Mouse (Mus musculus): ENCODE data around the gene Camkmt.

DNA sequence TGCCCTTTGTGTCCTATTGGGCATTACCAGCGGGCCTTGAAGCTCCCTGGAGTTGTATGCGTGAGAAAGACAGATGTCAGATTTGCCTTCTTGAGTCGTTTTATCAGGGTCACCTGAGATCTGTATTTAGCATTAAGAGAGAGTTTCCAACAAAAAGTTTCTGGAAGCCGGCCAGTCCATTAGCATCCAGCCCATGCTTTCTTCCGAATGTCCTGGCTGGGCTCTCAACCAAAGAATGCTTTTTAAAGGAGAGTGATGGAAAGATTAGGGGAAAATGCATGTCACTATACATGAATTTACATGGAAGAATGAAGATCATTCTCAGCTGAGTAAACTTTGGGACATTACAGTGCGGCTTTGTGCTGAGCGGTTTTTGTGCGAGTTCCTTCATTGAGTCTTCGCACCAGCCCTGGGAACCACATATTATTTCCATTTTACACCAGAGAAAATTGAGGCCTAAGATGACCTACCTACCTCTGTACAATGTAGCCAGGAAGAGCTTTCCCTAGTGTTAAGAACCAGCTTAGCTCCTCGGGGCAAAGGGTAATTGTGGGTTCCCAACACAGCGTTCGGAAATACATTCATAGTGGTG is 176.6 kb downstream of the Camkmt start:
- TF ChIP-seq CTCF (IDR thresholded peaks at IDR 0.05; ENCODE audit: extremely low read depth, insufficient read length, insufficient replicate concordance, low read depth, low read length) (no peak), POLR2A (IDR thresholded peaks at IDR 0.05; ENCODE audit: low read depth, low read length) (no peak)

Measured in small intestine, adult 2 months (tissue).